Mouse (Mus musculus) stomach, postnatal 0 days (tissue): ENCODE measurements around the gene Cacna1g.

Experiments used
- CTCF ChIP-seq: IDR thresholded peaks from 2 replicates; pipeline ENCODE4 v1.5.1; 2016; ENCODE audit warnings: antibody characterized with exemption, low read depth, mild to moderate bottlenecking, moderate library complexity
- EP300 ChIP-seq: optimal IDR thresholded peaks from 2 replicates; pipeline ENCODE3; 2016; ENCODE audit warnings: antibody characterized with exemption

- TF ChIP-seq CTCF (no peak), EP300 (no peak)
Observed at GRCm38 (mm10) chr11:94403757-94404156, 70.2 kb downstream of the Cacna1g start.
